Mouse (Mus musculus) induced T-regulatory cell, adult 2 months (primary cell): ENCODE results near the gene Srrm4.
"Not testable (repeated sequence)": the region's sequence is repeated elsewhere in the genome, so short reads cannot be mapped to it uniquely, and the experiment has no call there.

Experiments
- DNase-seq: peaks from one replicate; pipeline ENCODE4 v3.0.0-alpha.2; 2012; ENCODE audit warnings: low read depth

Gene Srrm4

DNA sequence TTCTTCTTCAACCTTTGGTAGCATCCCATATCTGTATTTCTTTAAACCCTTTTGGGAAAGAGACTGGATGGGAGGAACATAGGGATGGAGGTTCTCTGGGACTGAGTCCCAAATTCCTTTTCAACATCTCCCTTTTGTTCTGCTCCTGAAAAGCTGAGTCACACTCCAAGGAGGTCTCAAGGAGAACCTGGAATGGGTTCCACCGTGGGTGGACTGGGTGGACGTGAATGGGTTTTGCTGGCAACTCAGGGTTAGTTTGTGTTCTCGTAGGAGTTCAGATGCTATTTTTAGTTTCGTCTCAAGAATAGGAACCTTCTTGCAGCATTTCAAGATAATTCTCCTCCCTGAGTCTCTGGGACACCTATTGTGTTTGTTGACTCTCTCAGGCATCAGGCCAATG, 151.4 kb downstream of the Srrm4 start:
- no peak for DNase-seq

DNA sequence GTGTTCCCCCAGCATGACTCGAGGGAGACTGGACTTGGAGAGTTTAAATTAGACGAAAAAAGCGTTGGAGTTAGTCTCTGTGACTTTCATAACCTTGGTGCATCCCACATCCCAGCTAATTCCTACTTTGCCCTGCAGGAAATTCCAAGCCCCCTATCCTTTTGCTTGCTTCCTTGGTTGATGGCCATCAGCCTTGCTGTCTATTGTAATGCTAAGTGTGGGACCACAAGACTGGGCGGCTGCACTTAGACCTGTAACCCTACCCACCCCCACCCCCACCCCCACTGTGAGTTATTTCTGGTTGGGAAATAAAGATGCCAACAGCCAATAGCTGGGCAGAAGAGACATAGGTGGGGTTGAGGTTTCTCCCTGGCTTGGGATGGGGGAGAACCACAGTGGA, 153.3 kb downstream of the Srrm4 start:
- DNase-seq = no peak

DNA sequence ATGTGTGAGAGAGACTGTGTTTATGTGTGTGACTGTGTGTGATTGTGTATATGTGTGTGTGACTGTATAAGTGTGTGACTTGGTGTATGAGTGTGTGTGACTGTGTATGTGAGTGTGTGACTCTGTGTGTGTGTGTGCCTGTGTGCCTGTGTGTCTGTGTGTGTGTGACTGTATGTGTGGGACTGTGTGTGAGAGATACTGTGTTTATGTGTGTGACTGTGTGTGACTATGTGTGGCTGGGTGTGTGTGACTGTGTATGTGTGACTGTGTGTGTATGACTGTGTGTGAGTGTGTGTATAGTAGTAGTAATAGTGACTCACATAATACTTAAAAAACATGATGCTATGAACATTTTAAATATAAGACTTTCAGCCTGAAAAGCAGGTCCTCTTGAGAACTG, 155.5 kb downstream of the Srrm4 start:
- DNase-seq = no peak

DNA sequence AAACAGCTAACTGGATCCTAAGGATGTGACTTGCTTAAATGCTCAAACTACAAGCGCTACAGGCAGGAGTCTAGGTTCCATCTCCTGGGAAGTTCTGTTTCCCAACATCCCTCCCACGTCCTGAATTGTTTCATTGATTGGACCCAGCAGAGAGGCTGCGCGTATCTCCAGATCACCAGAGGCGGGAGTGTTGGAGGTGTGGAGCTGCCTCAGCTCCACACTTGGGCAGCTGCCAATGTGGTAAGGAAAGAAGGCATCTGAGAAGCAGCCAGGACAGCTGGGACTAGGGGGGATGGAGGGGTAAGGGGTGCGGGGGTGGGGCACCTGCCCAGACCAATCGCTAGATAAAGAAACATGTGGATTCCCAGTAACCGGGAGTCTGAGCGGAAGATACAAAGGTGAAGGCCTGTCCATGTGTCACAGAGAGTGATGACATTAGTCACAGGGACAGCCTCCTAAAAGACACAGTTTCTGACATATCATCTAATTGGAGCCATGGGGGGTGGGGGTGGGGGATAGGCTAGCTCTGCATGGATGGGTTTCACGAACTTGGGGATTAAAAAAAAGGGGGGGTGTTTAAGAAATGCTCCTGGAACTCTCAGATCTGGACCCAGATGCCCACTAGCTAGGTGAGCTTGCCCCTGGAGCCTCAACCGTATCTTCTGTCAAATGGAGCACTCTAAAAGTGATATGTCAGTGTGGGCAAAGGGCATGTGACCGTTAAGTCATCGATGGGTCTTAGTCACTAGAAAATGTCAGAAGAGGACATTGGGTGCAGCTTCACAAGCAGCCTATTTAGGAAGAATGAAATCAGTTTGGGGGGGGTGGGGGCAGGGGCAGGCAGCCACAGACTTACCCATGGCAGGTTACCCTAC, 156.4 kb downstream of the Srrm4 start:
- DNase-seq = no peak

DNA sequence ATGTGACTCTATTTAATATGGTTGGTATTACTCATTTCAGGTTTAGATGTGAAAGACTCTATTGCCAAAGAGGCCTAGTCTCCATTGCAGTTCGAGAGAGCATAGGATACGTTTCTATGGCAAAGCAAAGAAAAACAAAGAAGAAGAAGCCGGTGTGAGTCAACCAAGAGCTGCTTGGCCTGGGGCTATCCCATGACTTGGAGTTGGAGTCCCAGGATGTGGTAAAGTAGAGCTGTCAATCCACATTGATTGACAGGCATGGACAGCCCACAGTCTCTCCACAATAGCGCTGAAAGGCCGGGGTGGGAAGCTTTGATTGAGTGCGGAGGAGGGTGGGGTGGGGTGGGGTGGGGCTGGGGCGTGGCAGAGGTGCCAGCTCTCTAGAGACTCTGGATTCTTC, 158.7 kb downstream of the Srrm4 start:
- no peak for DNase-seq

DNA sequence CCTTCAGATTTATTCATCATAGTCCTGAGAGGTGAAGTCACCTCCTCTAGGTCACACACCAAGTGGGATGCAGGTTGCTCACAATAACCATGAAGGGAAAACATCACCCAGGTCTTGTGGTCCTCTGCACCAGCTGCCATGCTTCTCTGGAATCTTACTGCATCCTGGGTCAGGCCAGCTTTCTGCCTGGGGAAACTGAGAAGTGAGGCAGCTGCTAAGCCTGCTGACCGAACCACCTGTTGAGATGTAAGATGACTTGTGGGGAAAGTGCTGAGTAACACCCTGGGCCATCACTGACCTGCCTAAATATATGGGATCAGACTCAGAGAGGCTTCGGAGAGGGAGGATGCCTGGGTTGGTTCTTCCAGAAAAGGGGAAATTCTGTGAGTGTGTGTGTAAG, 164.9 kb downstream of the Srrm4 start:
- no peak for DNase-seq

DNA sequence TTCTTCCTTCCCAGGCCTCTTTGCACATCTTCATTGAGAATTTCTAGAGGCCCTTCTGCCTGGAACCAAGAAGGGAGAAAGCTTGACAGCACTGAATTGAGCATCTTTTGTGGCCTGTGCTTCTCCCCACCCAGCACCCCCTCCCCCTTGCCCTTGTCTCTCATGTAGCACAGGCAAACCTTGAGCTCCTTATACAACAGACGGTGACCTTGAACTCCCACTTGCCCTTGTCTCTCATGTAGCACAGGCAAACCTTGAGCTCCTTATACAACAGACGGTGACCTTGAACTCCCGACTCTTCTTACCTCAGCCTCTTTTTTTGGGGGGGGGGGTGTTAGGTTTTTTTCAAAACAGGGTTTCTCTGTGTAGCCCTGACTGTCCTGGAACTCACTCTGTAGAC, 165.9 kb downstream of the Srrm4 start:
- not testable (repeated sequence) for DNase-seq

DNA sequence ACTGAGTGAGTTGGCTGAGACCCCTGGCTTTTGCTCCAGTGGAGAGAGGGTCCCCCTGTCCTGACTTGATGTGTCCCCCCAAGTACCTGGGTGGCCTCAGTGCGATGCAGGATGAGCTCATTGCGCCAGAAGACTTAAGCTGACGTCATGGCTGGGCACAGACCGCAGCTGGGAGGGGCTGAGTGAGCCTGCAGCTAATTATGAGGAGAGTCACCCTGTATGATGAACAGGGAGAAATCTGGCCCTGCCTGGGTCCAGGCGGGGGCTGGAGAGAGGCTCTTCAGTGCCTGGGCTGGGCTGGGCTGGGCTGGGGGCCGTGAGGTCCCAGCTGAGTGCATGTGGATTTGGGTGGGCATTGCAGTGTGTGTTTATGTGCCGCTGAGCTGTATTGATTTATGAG, 166.3 kb downstream of the Srrm4 start:
- DNase-seq = no peak

DNA sequence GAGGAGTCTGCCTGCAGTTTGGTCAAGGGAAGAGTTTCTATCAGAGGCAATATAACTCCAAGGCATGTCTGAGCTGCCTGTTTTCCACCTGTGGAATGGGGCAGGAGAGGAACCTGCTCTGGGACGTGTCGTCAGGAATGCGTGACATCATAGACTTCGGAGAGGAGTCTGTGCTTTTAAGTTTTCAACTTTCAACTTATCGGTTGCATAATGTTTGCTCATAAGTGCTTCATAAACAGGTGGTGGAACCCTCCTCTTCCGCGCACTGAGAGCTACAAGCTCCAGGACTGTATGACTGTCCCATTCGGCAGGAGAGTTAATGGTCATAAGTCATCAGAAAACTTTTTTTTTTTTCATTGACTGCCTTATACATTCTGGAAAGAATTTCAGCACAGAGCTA, 167.9 kb downstream of the Srrm4 start:
- no peak for DNase-seq

DNA sequence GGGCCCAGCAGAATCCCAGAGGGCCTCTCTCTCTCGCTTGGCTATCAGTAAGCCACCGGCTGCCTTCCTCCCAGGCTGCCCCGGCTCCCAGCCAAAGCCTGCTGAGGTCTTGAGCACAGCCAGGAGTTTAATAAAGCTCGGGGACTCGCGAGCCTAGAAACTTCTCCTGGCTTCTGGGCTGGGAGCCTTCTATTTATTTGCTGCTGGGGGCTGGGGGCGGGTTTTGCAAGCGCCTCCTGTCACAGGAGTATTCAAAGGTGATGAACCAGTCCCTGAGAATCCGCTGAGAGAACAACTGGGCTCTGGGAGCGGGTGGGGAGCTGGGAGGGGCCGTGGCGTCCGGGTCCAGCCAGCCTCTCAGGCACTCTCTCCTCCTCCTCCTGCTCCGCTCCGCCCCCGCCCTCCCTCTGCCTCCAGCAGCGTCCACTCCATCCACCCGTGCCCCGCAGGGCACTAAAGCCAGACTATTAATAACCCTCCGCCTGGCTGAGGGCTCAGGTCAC, 168.9 kb downstream of the Srrm4 start, which contains the start of gene Hspb8:
Hspb8 (minus strand) TSS at position 166 of the 503 bp plus-strand sequence.
- no peak for DNase-seq

DNA sequence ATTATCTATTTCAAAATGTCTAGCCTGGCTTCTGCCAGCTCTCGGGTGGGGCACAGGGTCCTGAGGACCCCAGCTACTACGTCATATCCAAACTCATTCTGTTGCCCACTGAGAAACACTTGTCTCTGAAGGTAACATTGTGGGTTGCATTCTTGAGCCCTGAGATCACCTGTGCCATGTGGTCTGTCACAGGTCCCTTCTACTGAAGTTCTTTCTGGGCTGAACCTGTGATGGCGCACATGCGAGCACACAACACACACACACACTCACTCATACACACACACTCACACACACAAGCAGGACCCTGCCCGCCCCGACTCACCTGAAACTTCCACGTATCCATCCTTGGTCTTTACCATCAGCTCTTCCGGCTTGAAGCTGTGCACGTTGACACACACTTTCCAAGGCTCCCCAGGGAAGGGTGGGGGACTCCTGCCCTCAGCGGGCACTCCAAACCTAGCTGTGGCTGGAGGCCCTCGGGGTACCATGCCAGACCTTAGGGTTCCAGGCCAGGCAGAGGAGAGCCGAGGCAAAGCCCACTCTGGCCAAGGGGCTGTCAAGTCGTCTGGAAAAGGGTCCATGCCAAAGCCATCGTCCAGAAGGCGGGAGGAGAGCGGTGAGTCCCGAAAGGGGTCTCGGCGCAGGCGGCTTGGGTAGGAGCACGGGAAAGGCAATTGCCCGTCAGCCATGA, 169.7 kb downstream of the Srrm4 start:
- DNase-seq = no peak

DNA sequence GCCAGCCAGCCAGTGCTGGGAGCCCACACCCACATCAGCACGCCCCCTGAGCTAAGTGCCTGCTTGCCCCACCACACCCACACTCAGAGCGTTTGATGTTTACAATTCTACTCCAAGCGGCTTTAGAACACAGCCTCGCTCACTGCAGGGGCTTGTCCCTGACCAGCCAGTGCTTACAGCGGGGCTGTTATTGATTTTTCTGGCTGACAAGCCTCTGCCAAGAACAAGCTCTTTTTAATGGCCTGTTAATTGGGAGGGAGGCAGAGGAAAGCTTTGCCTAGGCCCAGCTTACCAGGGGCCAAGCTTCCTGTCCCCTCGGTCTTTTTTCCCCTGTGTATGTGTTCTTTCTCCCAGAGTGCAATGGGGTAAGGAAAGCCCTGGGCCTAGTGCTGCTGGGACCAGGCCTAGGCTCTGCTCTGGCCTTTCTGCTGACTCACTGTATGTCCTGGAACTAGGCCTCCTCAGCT, 170.8 kb downstream of the Srrm4 start:
- no peak for DNase-seq

DNA sequence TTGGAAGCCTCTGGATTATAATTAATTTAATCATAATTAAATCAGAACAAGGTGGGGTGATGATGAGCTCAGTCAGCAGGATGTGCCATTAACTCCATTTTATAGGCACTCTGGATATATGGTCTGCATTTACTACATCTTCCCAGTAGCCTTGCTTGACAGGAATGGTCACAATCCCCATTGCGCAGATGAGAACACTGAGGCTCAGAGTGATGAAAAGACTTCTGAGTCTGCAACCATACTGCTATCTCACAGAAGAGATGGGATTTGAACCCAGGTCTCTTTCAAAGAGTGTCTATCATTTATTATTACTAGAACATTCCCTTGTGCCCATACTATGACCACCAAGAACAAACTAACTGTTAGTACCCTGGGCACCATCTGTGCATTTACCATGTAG, 171.4 kb downstream of the Srrm4 start:
- DNase-seq = no peak

DNA sequence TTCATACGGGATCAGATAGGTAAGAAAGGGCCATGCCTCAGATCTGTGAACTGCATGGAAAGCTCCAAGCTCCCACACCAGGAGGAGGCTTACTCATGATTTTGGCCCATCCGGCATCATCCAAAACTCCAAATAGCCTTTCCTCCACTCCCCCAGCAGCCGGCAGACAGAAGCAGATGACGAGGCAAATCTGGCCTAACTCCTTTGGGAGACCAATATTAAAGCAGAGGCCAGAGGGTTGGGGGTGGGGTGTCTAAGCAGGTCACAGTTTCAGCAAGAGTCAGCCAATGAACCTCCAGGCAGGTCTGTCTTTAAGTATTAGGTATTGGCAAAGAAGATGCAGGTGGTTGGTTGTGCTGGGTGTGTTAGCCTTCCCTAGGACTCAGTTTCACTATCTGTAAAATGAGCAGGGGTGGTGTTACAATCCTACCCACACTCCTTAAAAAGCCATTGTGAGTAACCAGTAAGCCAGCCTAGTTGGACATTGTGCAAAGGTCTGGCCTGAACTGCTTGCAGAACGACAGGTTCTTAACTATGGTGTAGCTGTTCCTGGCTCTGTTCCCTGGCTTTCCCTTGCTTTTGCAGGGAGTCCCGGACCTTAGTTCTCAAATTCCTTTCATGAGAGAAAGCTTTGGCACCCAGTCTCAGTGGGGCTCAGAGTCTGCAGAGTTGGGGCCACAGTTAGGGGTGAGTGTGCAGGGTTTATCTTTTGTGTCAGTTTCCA, 172.1 kb downstream of the Srrm4 start:
- no peak for DNase-seq

DNA sequence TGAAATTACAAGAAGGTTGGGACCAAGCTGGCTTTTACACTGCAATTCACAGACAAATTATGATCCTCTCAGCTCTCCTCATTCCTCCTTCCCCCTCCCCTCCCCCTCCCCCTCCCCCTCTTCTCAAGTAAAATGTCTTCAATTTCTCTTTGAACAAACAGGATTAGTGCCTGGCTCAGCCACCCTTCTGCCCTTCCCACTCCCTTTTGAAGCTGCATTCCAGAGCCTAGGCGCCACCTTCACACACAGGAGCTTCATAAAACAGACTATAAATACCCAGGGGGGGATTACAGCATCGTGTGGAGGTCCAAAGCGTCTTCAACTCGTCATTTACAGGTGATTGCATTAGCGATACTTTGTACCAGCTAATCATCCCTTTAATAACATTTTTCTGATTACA, 175.4 kb downstream of the Srrm4 start:
- DNase-seq = no peak

DNA sequence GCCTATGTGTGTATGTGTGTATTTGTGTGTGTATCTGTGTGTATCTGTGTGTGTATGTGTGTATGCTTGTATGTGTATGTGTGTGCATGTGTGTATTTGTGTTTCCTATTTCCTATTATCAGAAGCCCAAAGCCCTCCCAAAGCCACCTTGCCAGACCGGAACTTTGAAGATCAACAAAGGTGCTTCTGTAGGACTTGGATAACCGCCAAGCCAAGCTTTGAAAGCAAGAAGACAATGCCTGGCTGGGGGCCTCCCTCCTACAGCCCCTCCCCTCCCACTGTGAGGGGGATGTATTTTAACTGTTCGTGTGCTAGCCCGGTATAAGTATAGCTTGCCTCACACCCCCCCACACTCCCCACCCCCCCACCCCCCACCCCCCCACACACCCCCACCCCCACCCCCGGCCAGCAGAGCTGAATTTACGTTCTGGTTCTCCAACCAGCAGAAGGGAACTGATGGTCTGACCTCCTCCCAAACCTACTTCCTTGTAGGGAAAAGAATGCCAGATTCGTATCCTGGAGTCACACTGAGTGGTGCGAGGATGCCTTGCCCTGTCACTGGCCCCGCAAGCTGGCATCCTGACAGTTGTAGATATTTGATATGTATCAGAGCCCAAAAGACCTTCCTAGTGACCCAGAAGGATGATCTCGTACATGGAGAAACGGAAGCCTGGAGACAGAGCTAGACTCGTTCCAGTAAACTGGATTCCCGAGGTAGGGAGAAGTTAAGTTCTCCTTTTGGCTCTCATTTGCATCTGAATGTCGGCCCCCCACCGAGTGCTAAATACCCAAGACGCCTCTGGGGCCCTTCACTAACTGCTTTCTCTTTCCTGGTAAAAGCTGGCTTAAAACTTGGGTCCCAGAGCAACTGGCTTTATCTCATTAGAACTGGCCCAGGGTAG, 181.7 kb downstream of the Srrm4 start:
- DNase-seq = no peak

DNA sequence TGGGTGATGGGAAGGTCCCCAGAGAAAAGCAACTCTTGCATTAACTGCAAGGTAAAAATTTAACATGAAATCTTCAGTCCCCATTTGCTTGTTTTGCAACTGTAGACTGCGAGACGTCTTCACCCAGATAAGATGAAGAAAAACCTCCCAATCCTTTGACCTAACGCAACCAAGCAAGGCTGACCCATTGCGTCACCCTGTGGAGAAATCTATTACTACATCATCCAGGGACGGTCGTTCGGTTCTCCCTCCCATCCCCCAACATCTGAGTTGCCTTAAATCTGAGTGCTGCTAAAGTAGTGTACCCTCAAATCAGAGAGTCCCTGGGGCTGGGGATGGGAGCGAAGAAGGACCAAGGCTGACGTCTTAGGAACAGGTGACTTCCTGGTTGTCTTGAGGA, 182.7 kb downstream of the Srrm4 start:
- no peak for DNase-seq

DNA sequence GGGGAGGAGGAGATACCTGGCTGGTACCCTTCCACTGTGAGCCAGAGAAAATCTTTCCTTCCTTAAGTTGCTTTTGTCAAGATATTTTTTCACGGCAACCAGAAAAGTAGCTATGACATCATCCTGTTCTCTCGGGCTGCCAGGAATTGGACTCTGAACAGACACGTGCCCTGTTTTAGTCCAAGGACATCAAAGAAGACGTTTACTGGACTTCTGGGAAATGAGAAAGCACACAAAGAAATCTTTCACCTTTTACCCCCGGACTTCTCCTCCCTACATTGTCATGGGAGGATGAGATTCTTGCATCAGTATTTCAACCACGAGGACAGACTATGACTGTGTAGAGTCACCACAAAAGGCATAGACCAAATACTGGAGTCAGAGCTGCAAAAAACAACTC, 183.7 kb downstream of the Srrm4 start:
- DNase-seq = no peak

DNA sequence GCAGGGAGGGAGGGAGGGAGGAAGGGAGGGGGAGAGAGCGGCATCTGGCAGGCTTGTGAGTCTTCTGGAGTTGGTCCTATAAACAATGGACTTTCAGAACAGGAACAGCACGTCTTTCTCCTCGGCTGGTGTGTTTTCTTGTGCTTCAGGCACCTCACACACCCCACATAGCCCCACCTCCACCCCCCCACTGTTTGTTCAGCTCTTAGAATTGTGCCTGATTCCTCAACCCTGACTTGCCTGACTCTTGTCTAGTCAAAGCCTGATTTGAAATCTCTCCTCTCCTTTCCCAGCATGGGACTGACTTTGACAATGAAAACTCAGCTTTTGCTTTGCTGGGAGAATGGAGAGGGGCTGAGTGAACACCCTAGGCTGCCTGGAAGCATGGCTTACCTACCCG, 184.3 kb downstream of the Srrm4 start:
- no peak for DNase-seq

DNA sequence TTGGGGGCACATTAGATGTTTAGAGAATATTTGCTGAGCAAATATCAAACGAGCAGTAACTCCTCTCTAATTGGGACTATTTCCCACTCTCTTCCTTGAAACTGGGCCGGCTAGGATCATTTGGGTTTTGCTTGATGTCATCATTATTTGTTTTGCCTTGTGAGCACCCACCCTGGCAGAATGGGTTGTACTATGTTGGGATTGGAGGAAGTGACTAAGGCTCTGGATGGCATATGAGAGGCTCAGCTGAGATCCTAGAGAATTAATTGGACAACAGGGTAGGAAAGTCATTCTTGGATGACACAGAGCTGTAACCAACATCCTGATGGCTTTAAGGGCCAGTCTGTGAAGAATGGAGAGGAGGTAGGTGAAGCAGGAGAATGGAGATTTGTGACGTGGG, 185.1 kb downstream of the Srrm4 start:
- no peak for DNase-seq

DNA sequence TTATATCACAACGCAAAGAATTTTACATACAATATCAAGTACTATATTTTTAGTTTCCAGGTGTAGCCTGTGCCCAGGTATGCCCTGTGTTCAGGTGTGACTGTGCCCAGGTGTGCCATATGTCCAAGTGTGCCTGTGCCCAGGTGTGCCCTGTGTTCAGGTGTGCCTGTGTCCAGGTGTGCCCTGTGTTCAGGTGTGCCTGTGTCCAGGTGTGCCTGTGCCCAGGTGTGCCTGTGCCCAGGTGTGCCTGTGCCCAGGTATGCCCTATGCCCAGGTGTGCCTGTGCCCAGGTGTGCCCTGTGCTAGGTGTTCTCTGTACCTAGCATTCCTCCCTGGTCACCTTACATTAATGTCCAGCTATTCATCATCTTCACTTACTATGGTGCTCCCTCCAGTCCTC, 185.7 kb downstream of the Srrm4 start:
- no peak for DNase-seq

DNA sequence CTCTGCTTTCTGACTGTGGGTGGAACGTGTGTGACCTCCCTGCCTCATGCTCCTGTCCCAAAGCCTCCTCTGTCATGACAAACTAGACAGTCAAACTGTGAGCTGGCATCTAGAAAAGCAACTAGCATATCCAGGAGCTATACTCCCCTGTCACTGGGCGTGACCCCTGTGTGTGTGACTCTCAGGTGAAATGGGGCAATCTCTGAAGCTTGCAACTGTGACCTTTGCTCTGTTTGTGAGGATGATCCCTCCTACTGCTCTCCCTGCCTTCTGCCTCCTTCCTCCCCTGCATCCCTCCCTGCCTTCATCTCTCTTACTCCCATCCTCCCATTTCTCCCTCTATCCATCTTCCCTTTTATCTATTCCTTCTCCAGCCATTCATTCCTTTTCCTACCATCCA, 187.6 kb downstream of the Srrm4 start:
- no peak for DNase-seq
